Mouse (Mus musculus): ENCODE measurements around the gene Glb1. TPM values are rescaled to one million over a fixed set of nuclear protein-coding genes. Genes with fewer than 3 reads are reported as not detected.
"Not testable (repeated sequence)": the region's sequence is repeated elsewhere in the genome, so short reads cannot be mapped to it uniquely, and the experiment has no call there.

The Glb1 gene
- polyA plus RNA-seq, 1 experiment from 2014 or later = 74.2 TPM

- Histone ChIP-seq H3K9ac (ENCODE audit: low read length) (no peak overlapping the region), H3K27me3 (ENCODE audit: control insufficient read depth, insufficient read depth, low read length) (no peaks in the 10 kb centered on the region), H3K4me1 (ENCODE audit: control insufficient read depth, insufficient read depth, low read length) (no peaks in the 10 kb centered on the region), H3K4me3 (replicated peaks; ENCODE audit: low read length) (no peak overlapping the region), H3K9me3 (replicated peaks; ENCODE audit: control insufficient read depth, low read length) (peaks cover 4% of the 10 kb centered on the region; the same call in 1 of the 2 replicates), H3K4me2 (ENCODE audit: low read depth, low read length) (no peak overlapping the region), H3K36me3 (ENCODE audit: control insufficient read depth, insufficient read depth, low read length) (no peaks in the 10 kb centered on the region), H3K27ac (ENCODE audit: low read length) (no peak overlapping the region)
- WGBS = 71% methylated on average over 4 of the region's 4 CpGs
- ATAC-seq (ENCODE audit: insufficient read depth, low FRiP score) = no peak
Observed at GRCm38 (mm10) chr9:114506564-114506963, 105.7 kb downstream of the Glb1 start.

GRCm38 (mm10) chr9:114507421-114507820 is 106.5 kb downstream of the Glb1 start:
- ATAC-seq (ENCODE audit: insufficient read depth, low FRiP score) = no peak
- H3K4me1 ChIP-seq (ENCODE audit: control insufficient read depth, insufficient read depth, low read length) = no peaks in the 10 kb centered on the region
- peaks cover 4% of the 10 kb centered on the region for H3K9me3 ChIP-seq (replicated peaks; ENCODE audit: control insufficient read depth, low read length)
- H3K4me3 ChIP-seq (replicated peaks; ENCODE audit: low read length) = no peak overlapping the region
- no peak overlapping the region for H3K9ac ChIP-seq (ENCODE audit: low read length)
- peaks cover under 1% of the 10 kb centered on the region for H3K36me3 ChIP-seq (ENCODE audit: control insufficient read depth, insufficient read depth, low read length)
- WGBS = 82% methylated on average over 9 of the region's 9 CpGs
- no peak overlapping the region for H3K4me2 ChIP-seq (ENCODE audit: low read depth, low read length)
- no peaks in the 10 kb centered on the region for H3K27me3 ChIP-seq (ENCODE audit: control insufficient read depth, insufficient read depth, low read length)
- H3K27ac ChIP-seq (ENCODE audit: low read length) = no peak overlapping the region

- Histone ChIP-seq H3K9ac (ENCODE audit: low read length) (no peak overlapping the region), H3K27me3 (ENCODE audit: control insufficient read depth, insufficient read depth, low read length) (no peaks in the 10 kb centered on the region), H3K27ac (ENCODE audit: low read length) (no peak overlapping the region), H3K4me2 (ENCODE audit: low read depth, low read length) (no peak overlapping the region), H3K9me3 (replicated peaks; ENCODE audit: control insufficient read depth, low read length) (peaks cover 21% of the 10 kb centered on the region), H3K36me3 (ENCODE audit: control insufficient read depth, insufficient read depth, low read length) (peaks cover 18% of the 10 kb centered on the region), H3K4me1 (ENCODE audit: control insufficient read depth, insufficient read depth, low read length) (no peaks in the 10 kb centered on the region), H3K4me3 (replicated peaks; ENCODE audit: low read length) (no peak overlapping the region)
- ATAC-seq (ENCODE audit: insufficient read depth, low FRiP score) = no peak
- WGBS = 94% methylated on average over 9 of the region's 9 CpGs
Observed at GRCm38 (mm10) chr9:114509785-114510184, 108.9 kb downstream of the Glb1 start.

DNA sequence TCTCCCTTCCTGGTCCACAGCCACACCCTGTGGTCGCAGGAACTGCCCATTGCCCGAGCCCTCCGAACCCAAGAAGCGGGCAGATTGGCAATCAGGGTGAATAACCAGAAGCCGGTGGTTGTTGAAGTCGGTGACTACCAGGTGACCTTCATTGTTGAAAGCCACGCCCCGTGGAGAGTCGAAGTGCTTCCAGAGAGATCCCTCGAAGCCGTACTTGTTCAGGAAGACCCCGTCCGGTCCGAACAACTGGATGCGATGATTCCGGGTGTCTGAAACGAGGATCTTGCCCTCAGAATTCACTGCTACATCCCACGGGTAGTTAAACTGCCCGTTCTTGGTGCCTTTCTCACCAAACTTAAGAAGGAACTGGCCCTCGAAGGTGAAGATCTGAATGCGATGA is 112.0 kb downstream of the Glb1 start:
- H3K9me3 ChIP-seq (replicated peaks; ENCODE audit: control insufficient read depth, low read length) = peaks cover 21% of the 10 kb centered on the region
- H3K36me3 ChIP-seq (ENCODE audit: control insufficient read depth, insufficient read depth, low read length) = peaks cover 18% of the 10 kb centered on the region
- no peak overlapping the region for H3K27ac ChIP-seq (ENCODE audit: low read length)
- no peaks in the 10 kb centered on the region for H3K27me3 ChIP-seq (ENCODE audit: control insufficient read depth, insufficient read depth, low read length)
- H3K9ac ChIP-seq (ENCODE audit: low read length) = no peak overlapping the region
- WGBS = 97% methylated on average over 21 of the region's 21 CpGs
- no peak overlapping the region for H3K4me3 ChIP-seq (replicated peaks; ENCODE audit: low read length)
- H3K4me1 ChIP-seq (ENCODE audit: control insufficient read depth, insufficient read depth, low read length) = no peaks in the 10 kb centered on the region
- no peak overlapping the region for H3K4me2 ChIP-seq (ENCODE audit: low read depth, low read length)
- ATAC-seq (ENCODE audit: insufficient read depth, low FRiP score) = no peak

DNA sequence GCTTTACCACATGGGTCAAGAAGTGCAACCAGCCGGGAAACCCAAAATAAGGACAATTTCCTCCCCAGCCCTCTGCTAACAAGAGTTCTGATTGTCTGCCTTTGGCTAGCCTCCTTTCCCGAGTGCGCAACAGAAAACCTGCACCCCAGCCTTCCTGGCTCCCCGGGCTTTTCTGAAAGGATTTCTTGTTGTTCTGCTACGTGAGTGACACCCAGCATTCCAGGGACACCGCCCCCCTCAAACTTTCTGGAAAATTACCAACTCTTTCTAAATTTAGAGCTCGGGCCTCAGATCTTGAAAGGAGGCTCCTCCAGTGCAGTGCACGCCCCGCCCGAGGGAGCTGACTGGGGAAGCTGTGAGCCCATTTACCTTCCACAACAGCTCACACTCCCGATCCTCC is 114.5 kb downstream of the Glb1 start, which contains the start of gene C130032M10Rik:
Gene C130032M10Rik (plus strand): TSS at position 334 of the 400 bp plus-strand sequence.
- Histone ChIP-seq H3K9me3 (replicated peaks; ENCODE audit: control insufficient read depth, low read length) (peaks cover 21% of the 10 kb centered on the region), H3K36me3 (ENCODE audit: control insufficient read depth, insufficient read depth, low read length) (peaks cover 18% of the 10 kb centered on the region), H3K9ac (ENCODE audit: low read length) (no peak within 1 kb of the TSS), H3K27ac (ENCODE audit: low read length) (no peak within 1 kb of the TSS), H3K4me3 (replicated peaks; ENCODE audit: low read length) (no peak within 1 kb of the TSS), H3K4me1 (ENCODE audit: control insufficient read depth, insufficient read depth, low read length) (no peaks in the 10 kb centered on the region), H3K4me2 (ENCODE audit: low read depth, low read length) (no peak within 1 kb of the TSS), H3K27me3 (ENCODE audit: control insufficient read depth, insufficient read depth, low read length) (no peaks in the 10 kb centered on the region)
- no peak for ATAC-seq (ENCODE audit: insufficient read depth, low FRiP score)
- WGBS = 72% methylated on average over 11 of the region's 11 CpGs

GRCm38 (mm10) chr9:114517924-114518497 is 117.1 kb downstream of the Glb1 start:
- Histone ChIP-seq H3K27me3 (ENCODE audit: control insufficient read depth, insufficient read depth, low read length) (no peaks in the 10 kb centered on the region), H3K4me3 (replicated peaks; ENCODE audit: low read length) (no peak overlapping the region), H3K27ac (ENCODE audit: low read length) (no peak overlapping the region), H3K4me2 (ENCODE audit: low read depth, low read length) (no peak overlapping the region), H3K36me3 (ENCODE audit: control insufficient read depth, insufficient read depth, low read length) (peaks cover 12% of the 10 kb centered on the region), H3K9me3 (replicated peaks; ENCODE audit: control insufficient read depth, low read length) (peaks cover 11% of the 10 kb centered on the region), H3K9ac (ENCODE audit: low read length) (no peak overlapping the region), H3K4me1 (ENCODE audit: control insufficient read depth, insufficient read depth, low read length) (no peaks in the 10 kb centered on the region)
- ATAC-seq (ENCODE audit: insufficient read depth, low FRiP score) = no peak
- WGBS = 75% methylated on average over 13 of the region's 13 CpGs

- no peak overlapping the region for H3K9ac ChIP-seq (ENCODE audit: low read length)
- peaks cover 2% of the 10 kb centered on the region for H3K9me3 ChIP-seq (replicated peaks; ENCODE audit: control insufficient read depth, low read length)
- 57% methylated on average over 9 of the region's 9 CpGs for WGBS
- peaks cover 2% of the 10 kb centered on the region; the same call in 1 of the 2 replicates for H3K36me3 ChIP-seq (ENCODE audit: control insufficient read depth, insufficient read depth, low read length)
- no peak overlapping the region for H3K27ac ChIP-seq (ENCODE audit: low read length)
- H3K4me3 ChIP-seq (replicated peaks; ENCODE audit: low read length) = no peak overlapping the region
- no peak for ATAC-seq (ENCODE audit: insufficient read depth, low FRiP score)
- no peaks in the 10 kb centered on the region for H3K27me3 ChIP-seq (ENCODE audit: control insufficient read depth, insufficient read depth, low read length)
- H3K4me1 ChIP-seq (ENCODE audit: control insufficient read depth, insufficient read depth, low read length) = no peaks in the 10 kb centered on the region
- H3K4me2 ChIP-seq (ENCODE audit: low read depth, low read length) = no peak overlapping the region
Observed at GRCm38 (mm10) chr9:114518812-114519477, 118.1 kb downstream of the Glb1 start.

DNA sequence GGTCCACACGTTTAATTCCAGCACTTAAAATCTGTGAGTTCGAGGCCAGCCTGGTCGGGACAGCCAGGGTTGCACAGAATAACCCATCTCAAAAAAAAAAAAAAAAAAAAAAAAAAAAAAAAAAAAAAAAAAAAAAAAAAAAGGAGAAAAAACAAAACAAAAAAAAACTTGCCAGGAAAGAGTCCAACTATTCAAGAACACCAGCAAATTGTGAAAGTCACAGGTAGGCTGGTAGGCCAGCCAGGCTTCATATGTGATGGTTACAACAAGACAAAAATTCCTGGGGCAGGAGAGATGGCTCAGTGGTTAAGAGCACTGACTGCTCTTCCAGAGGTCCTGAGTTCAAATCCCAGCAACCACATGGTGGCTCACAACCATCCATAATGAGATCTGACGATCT is 119.7 kb downstream of the Glb1 start:
- H3K9me3 ChIP-seq (replicated peaks; ENCODE audit: control insufficient read depth, low read length); H3K27ac ChIP-seq (ENCODE audit: low read length); H3K27me3 ChIP-seq (ENCODE audit: control insufficient read depth, insufficient read depth, low read length); H3K4me2 ChIP-seq (ENCODE audit: low read depth, low read length); ATAC-seq (ENCODE audit: insufficient read depth, low FRiP score); H3K9ac ChIP-seq (ENCODE audit: low read length); H3K4me1 ChIP-seq (ENCODE audit: control insufficient read depth, insufficient read depth, low read length); H3K36me3 ChIP-seq (ENCODE audit: control insufficient read depth, insufficient read depth, low read length); H3K4me3 ChIP-seq (replicated peaks; ENCODE audit: low read length): not testable (repeated sequence)
- 74% methylated on average over 4 of the region's 4 CpGs for WGBS

- Histone ChIP-seq H3K4me2 (ENCODE audit: low read depth, low read length) (no peak overlapping the region), H3K9ac (ENCODE audit: low read length) (no peak overlapping the region), H3K27ac (ENCODE audit: low read length) (no peak overlapping the region), H3K4me1 (ENCODE audit: control insufficient read depth, insufficient read depth, low read length) (peaks cover 14% of the 10 kb centered on the region), H3K9me3 (replicated peaks; ENCODE audit: control insufficient read depth, low read length) (no peaks in the 10 kb centered on the region), H3K36me3 (ENCODE audit: control insufficient read depth, insufficient read depth, low read length) (no peaks in the 10 kb centered on the region), H3K4me3 (replicated peaks; ENCODE audit: low read length) (no peak overlapping the region), H3K27me3 (ENCODE audit: control insufficient read depth, insufficient read depth, low read length) (no peaks in the 10 kb centered on the region)
- whole genome bisulfite sequencing = 53% methylated on average over 5 of the region's 5 CpGs
- no peak for ATAC-seq (ENCODE audit: insufficient read depth, low FRiP score)
Observed at GRCm38 (mm10) chr9:114522041-114522440, 121.2 kb downstream of the Glb1 start.

All from stomach, embryonic 16.5 days (tissue).